Mouse (Mus musculus) cerebellum, adult 11 months (tissue): Measurements from ENCODE around the gene Surf4.

Source experiments
- DNase-seq: peaks from one replicate; pipeline ENCODE4 v3.0.0; 2022

Gene Surf4

DNA sequence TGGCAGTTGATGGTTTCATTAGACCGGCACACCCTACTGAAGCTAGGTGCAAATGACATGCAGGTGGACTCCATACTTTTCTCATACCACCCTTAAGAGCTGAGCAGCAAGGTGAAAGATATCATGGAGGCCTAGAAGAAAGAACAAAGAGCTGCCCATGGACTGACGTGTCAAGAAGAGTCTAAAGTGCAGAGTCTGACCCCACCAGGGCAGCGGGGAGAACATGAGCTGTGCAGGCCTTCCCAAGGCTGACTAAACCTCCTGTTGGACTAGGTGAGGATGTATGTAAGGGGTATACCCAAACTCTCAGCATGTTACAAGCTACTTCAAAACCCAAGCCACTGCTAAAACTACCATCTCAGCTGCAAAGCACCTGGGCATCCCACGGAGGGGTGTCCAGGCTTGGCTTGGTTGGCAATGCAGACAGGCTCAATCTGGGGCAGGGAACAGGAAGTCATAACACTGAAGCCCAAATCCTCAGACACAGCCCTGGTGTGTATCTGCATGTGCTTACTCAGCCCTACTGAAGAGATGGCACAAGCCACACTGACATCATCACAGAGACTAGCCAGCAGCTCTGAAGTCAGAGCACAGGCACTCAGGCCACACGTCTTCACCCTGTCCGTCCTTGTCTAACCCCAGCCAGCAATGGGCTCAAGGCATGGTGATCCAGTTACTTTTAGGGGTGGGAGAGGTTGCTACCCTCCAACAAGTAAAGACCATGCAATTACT is 5.8 kb downstream of the Surf4 start:
- DNase-seq = no peak

DNA sequence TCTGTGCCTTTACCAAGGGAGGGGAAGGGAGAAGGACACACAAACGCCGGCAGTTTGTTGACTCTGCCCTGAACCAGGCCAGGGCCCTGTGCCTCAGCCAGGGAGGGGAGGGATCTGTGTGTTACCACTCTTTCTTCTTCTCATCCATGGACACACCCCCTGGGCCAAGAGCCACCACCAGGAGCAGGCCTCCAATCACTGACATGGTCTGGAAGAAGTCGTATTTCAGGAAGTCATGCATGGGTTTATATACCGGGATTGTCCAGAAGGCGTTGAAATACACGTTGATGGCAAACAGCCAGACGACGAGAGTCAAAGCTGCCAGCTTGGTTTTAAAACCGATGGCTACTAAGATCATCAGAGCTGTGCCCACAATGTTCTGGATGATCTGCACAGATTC is 11.9 kb downstream of the Surf4 start:
- DNase-seq = no peak

DNA sequence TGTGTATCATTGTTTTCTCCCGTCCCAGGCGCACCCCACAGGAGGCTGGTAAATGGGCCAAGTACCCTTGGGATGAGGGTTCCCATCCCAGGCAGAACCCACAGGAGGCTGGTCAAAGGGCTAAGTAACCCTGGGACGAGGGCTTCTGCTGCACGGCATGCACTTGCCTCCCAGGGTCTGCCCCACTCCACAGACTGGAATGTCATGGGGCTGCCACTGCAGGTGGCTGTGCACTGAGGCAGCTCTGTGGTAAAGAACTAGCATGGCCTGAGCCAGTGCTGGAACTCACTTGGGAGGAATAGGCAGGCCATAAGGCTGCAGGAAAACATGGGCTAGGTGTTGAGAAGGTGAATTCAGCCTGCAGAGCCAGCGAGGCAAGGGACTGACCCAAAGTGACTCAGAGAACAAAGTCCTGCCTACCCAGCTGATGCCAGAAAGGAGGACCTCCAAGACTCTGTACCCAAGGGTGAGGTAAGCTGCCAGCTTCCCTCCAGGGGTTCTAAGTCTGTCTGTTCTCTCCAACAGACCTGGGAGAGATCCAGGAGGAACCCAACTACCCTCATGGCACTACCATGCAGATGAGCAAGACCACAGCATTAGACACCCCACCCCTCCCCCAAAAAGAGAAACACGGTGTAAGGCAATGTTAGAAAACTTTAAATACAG is 13.4 kb downstream of the Surf4 start:
- DNase-seq = no peak

DNA sequence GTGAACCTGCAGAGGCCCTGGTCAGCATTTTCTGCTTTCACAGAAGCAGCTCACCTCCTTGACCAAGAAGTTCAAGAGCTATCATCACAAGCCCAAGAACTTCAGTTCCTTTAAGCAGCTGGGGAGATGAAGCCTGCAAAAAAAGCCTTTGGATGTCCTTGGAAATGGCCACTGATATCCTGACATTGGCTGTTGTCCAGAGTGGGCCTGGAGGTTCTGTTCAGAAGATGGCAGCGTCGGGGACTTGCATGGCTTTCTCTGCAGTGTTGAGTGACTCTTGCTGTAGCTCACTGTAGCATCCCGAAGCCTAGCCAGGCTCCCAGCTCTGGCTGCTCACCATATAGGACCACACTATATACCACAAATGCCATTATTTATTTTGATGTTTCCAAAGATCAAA is 14.0 kb downstream of the Surf4 start:
- no peak for DNase-seq

DNA sequence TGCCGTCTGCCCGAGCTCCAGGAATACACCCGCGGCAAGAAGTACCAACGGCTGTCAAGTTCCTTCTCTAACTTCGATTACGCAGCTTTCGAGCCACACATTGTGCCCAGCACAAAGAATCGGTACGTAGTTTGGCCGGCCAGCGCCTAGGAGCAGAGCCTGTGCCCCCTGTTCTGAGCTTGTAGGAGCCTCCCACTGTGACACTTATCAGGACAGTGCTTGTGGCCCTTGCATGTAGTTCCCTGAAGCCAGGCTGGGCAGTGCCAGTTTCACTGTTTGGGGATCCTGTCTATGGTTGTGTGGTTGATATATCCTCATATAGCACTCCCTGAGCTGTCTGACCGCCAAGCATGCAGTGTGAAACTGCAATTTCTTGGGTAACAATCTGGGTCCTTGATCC is 17.0 kb downstream of the Surf4 start:
- DNase-seq = no peak

DNA sequence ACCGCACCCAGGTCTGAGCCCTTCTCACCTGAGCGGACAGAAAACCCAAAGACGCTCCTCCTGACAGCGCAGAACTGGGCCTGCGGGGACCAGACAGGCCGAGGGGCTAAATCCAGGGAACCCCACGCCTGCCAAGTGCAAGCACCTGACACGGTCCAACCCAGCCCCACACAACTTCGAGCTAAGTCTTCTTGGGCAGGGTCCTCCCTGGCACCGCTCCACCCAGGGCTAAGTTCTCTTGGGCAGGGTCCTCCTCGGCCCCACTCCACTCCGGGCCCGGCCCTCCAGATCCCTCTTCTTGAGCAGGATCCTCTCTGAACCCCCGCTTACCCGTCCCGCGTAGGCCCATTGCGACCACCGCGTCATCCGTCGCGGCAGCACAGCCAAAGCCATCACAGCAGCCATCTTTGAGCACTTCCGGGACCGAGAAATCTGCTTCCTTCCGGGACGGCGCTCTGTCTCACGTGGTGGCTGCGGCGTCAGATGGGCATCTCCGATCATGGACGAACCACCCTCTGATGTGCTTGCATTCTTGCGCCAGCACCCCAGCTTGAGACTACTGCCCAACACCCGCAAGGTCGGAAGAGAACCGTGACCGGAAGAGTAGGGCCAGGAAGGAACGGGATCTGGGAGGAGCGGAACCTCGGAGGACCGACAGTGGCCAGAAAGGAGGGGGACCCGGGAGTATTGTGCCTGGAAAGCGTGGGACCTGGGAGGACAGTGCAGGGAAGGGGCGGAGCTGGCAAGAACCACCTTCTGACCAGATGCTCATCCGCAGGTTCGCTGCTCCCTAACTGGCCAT is 17.6 kb downstream of the Surf4 start, which contains the start of the genes Surf2 and Surf1:
TSS of gene Surf2 (plus strand) at position 441 of the 802 bp plus-strand sequence.
TSS of gene Surf1 (minus strand) at position 604 of the 802 bp plus-strand sequence.
- DNase-seq = peak; percentile 70

DNA sequence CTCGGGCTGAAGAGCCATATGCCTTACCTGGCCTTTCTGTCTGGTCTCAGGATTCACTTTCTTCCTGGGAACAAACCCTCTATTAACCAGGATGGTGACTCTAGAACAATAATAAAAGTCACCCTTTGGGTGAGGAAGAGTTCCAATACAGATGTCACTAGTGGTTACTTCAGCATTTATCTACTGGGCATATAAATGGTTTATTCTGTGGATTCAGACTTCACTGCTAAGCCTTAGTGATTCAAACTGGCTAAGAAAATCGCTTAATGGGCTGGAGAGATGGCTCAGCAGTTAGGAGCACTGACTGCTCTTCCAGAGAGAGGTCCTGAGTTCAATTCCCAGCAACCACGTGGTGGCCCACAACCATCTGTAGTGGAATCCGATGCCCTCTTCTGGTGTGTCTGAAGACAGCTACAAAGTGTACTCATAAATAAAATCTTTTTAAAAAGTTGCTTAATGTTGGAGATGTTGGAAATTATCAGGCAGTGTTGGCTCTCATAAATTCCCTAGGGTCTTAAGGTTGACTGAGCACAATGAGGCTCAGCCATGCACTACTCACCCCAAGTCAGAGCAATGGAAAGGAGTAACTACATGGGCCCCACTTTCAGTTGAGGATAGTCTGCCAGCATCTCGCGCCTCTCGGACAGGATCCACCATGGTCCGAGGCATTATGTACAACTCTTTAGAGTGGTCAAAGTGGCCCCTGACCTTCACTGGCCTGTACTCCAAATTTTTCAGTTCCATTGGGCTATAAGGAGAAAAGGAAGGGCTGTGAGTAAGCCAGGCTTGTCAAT is 19.4 kb downstream of the Surf4 start:
- no peak for DNase-seq

DNA sequence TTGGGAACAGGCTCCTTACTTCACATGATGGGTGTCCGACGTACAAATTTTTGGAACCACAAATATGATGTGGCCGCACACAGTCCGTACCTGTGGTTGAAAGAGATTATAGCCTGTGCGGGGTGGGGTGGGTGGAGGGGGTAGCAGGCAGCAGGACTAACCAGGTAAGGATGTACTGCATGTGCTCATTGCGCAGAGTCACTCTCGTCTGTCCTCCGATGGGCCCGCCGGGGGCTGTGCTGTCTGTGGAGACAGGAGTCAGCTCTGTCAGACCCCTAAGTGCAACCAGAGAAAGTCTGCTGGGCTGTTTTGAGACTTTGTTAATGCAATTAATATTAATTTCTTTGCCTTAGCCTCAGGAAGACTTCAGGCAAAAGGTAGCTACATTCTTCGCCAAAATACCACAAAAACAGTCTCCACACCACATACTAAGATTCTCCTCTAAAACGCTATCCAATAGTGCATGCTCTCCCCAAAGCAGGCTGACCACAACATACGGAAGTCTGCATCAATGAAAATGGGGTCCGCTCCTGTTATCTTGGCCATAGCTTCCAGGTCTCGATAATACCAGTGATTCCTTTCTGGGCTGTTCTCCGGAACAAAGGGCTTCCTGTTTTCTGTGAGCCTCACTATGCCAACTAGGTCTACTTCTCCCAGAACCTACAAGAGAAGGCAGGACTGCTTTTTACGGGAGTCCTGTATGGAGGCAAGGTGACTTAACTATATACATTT is 20.1 kb downstream of the Surf4 start:
- DNase-seq = no peak

DNA sequence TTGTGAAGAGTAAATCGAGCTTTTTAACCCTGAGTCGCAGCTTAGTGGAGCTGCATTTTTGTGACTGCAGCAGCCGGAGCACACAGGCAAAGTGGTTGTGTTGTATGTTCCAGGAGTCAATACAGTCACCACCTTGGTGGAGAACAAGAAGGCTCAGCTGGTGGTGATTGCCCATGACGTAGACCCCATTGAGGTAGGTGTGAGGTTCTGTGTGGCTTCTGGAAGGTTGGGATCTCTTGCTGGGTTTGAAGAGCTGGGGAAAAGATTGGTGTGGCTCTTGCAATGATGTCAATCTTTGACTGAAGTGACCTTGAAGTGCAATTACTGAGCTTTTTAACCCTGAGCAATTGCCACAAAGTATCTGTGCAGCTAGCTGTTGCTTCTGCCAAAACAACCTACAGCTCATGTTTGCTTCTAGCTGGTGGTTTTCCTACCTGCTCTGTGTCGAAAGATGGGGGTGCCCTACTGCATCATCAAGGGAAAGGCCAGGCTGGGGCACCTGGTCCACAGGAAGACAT is 21.4 kb downstream of the Surf4 start:
- no peak for DNase-seq

DNA sequence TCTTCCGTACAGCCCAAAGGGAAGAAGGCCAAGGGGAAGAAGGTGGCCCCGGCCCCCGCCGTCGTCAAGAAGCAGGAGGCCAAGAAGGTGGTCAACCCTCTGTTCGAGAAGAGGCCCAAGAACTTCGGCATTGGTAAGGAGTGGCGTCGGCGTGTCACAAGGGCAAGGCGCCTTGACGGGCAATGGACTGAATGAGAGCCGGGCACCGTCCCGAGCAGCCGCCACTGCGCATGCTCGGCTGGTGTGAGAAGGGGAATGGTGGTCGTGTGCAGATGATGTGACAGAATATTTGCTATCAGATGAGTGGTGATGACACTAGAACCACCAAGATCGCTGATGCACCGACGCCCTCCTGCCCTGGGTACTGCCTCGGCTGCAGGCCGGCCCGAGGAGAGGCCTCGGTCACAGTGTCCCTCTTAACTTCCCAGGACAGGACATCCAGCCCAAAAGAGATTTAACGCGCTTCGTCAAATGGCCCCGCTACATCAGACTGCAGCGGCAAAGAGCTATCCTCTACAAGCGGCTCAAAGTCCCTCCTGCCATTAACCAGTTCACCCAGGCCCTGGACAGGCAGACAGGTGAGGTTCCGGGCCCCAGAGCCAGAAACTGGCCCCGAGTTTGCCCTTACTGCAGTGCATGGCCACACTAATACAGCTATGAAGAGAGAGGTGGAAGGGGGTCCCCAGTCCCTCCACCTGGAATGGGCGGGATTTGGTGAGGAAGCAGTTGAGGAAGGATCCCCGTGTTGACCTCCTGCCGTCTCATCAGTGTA is 22.5 kb downstream of the Surf4 start:
- peak; percentile 54 for DNase-seq

DNA sequence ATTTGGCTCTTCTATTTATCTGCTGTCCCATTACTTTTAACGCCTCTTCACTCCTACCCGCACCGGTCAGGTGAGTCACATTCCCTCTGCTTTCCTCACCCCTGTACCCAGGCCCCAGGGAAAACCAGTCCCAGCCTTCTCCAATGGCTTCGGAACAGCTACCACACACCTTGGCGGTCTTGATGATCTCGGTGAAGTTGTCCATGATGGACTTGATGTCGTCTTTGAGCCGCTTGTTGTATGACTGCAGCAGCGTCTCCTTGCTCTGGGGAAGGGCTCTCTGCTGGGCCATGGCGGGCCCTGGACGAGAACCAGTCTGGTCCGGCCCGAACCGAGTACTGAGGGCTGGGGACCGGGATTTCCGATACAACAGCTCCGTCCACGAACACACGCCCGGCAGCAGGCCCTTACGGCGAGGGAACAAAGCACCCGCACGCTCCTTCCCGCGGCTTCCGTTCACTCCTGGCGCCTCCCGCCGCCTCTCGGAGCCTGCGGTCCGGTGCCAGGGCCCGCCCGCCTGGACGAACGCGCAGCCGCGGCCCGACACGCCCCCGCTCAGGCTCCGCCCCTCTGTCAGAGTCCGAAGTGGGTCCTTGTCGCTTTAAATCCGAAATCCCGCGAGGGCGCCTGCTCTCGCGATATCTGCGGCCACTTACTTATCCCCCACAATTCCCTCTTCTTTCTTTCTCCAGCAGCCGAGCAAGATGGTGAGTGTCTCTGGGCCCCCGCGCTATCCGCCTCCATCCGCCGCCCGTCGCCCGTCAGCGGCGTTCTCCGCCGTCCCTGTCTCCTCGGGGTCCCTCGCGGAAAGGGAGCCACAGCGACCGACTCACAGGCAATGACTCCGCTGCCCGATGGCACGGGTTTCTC is 23.4 kb downstream of the Surf4 start, which contains the start of the genes Med22 and Rpl7a:
TSS of gene Med22 (minus strand) at position 554 of the 870 bp plus-strand sequence.
TSS of gene Rpl7a (plus strand) at position 641 of the 870 bp plus-strand sequence.
- DNase-seq = peak; percentile 100

DNA sequence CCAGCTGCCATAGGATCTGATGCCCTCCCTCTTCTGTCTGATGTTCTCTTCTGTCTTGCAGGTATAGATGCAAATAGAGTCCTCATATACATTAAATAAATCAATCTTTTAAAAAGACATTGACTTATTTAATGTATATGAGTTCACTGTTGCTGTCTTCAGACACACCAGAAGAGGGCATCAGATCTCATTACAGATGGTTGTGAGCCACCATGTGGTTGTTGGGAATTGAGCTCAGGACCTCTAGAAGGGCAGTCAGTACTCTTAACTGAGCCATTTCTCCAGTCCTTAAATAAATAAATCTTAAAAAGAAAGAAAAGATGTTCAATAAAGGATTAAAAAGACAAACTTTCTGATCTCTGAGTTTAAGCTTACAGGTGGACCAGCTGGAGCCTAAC is 24.3 kb downstream of the Surf4 start:
- no peak for DNase-seq

DNA sequence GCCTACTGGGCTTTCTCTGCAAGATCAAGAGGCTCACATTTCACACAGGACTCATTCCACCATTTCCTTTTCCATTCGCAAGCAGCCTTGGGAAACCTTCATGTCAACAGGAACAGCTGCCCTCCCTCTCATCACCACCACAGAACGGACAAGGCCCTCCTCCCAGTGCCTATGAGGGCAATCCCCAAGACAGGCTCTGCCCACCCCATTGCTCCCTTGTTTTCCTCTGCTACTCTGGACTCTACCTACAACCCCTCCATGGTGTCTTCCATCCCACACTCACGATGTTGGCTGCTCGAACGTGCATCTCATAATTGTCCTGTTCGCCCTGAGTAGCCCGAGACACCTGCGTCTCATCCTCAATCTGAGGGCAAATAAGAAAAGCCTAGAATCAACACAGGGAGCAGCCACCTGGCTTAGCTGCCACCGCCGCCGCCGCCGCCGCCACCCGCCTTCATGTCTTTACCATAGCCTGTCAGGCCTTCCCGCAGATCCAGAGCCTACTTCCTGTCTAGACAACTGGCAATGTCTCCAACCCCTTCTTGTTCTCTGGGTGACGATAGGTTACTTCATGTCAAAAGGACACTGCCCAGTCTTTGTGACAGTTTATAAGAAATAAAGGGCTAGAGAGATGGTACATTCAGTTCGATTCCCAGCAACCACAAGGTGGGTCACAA is 24.9 kb downstream of the Surf4 start:
- DNase-seq = no peak

DNA sequence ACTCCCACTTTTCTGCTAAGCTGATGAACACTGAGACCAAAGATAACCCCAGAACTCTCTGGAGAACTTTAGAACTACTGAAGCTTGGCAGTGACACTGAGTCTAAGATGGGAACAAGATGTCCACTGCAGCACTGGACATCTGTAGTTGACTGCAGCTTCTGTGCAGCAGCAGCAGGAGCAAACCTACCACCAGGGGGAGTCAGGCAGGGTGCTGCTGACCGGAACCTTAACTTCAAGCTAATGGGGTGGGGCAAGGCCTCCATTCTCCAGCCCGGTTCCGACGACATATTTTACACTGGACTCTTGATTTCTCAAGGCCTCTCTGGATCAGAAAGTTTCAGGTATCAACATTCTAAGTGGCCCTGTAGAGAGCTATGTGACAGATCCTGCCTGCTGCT is 26.6 kb downstream of the Surf4 start:
- no peak for DNase-seq

DNA sequence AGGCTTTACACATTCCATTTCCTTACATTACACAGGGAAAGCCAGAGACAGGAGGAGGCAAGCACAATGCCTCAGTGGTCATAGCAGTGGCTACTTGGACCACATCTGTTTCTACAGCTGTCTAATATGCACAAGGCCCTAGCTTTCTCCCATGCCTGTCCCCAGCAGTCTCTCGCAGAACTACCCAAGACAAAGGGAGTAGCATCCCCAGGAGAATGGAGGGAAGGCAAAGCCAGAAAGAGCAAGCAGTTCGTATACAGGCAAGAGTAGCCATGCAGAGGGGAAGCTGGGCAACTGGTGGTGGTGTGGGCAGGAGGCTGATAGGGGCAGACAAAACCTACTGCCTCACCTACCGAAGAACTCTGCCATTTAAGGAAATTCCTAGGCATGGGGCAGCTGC is 27.3 kb downstream of the Surf4 start:
- DNase-seq = no peak

DNA sequence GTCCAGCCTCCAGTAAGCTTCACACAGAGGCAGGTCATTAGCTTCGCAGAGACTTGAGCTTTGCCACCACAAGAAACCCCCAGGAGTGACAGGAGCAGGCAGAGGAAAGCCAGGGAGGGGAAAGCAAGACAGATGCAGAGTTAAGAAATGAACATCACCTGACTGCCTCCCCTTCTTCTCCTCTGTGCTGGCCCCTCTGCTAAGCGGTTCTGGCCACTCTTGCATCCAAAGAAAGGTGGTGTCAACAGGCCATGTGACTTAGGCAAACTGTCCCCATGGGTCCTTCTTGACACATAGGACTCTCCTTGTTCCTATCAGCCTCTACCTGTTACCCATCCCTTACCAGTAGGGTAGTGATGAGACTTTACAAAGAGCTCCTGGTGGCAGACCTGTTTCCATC is 27.8 kb downstream of the Surf4 start:
- DNase-seq = no peak

DNA sequence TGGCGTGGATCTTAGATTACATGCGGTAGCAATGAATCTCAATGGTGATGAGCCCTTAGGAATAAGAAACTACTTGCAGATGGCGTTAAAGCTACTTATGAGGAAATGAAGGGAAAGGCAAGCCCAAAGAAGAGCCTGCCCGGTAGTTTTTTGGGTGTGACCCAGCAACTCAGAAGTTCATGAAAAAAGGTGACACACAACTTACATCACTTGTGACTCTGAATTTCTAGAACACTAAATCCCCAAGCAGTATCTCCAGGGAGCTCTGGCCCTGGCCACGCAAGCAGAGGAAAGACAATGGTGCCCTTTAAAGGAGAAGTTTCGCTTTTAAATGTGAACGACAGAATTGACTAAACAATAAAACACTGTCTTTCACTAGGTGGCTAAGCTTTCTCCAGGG is 30.4 kb downstream of the Surf4 start:
- no peak for DNase-seq

DNA sequence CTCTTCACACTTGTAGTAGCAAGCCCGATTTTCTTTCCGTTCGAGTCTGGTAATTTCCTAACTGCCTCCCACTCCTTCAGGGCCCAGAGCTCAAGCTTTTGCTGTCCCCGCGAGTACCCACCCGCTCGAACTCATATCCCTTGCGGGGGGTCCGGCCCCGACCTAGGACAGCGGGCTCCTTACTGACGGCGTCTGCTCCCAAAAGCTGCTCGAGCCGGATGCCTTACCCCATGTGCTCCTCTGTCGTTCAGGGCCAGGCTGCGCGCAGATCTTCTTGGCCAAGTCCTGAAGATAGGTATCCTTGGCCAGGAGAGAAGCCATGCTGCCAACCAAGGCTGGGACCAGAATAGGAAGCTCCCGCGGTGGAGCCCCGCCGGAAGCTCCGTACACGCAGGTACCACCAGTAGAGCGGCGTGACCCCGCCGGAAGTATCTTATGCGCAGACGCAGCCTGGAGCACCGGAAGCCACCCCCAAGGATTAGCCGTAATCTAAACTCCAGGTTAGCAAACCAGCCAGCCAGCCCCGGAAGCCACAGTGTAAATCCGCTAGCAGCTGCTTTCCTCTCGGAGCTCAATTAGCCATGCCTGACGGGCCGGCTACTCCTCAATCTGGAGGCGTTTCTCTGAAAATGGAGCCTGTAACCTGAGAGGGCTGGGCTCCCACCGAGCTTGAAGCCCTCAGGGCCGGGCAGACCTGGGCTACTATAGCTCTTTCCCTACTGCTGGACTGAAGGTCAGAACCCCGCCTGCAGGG is 31.1 kb downstream of the Surf4 start, which contains the start of gene Surf6:
TSS of gene Surf6 (minus strand) at position 413 of the 754 bp plus-strand sequence.
- DNase-seq = peak; percentile 91
